Mouse (Mus musculus) granulocyte monocyte progenitor cell, adult 5-6 weeks (primary cell): Measurements from ENCODE around the gene Ppm1m. TPM values are rescaled to one million over a fixed set of nuclear protein-coding genes. Genes with fewer than 3 reads are reported as not detected.
A peak's percentile ranks its signal among the peaks of the same experiment; 100 is the strongest.

ENCODE experiments used
- ATAC-seq: replicated peaks from 2 replicates; pipeline ENCODE4 v1.8.0; 2016; ENCODE audit warnings: mild to moderate bottlenecking, moderate TSS enrichment, inconsistent platforms; ENCODE audit not compliant: poor library complexity, severe bottlenecking
- total RNA-seq, 2 experiments: library from RNA; stranded (forward) in 1 of 2; stranded (reverse) in 1 of 2; fragments of 200-712, 200-1000 nt in 1 of 2; fragments of >200 nt in 1 of 2; fragmentation: Nextera tagmentation in 1 of 2; gene quantifications; 2 replicates each; pipeline ENCODE4 v1.2.3; 2014 to 2017

Gene Ppm1m
- total RNA-seq, 2 experiments from 2014 or later: 23.4 to 34.1 TPM

DNA sequence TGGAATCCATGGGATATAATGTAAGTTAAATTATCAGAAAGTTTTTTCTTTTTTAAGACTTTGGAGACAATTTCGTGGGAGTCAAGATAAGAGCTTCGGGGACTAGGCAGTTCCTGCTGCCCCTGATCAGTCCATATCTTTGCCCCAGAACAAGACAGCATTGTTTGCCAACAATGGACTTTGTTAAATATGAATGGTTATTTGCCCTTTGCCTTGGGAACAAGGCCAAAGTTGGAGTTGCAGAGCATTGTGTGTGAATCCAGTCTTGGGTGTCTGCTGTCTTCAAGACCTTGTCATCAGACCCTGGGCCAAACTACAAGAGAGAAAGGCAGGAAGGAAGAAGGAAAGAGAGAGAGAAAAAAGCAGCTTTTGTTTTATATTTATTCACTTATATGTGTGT, 32.8 kb downstream of the Ppm1m start:
- no peak for ATAC-seq

DNA sequence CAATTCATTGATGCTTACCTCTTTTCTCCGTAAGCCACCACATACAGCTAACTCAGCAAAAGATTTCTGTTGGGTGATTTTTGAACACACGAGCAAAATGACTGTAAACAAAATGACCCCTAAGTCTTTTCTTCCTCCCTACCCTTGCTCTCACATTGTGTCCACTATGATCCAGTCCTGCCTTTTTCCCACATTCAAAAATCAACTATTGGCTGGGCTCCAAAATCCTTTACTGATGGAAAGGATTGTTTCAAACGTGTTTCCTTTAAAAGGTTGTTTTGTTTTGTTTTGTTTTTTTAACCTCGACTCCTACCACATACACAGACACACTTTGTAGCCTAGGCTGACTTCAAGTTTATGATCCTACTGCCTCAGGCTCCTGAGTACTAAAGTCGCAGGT, 39.1 kb downstream of the Ppm1m start:
- ATAC-seq: no peak

DNA sequence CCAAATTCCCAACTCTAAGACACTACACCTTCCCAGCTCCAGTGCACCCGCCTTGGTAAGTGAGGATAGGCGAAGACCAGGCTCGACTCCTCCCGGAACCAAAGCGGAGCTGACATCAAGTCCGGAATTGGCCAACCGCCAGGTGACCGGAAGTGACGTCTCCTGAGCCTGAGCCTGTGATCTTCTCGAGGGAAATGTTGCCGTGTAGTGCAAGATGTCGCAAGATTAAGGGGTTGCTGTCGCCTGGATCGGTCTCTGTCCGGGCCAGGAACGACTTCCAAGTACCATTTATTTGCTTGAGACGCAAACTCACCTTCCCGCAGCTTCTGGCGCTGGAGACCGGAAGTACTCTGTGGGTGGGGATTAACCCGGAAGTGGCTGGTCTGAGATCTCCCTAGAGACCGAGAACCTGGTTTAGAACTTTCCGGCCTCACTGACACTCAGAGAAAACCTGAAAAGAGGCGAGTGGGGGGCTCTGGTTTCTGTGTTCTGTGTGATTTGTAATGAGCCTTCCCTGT, 39.7 kb downstream of the Ppm1m start:
- peak; percentile 77 for ATAC-seq

DNA sequence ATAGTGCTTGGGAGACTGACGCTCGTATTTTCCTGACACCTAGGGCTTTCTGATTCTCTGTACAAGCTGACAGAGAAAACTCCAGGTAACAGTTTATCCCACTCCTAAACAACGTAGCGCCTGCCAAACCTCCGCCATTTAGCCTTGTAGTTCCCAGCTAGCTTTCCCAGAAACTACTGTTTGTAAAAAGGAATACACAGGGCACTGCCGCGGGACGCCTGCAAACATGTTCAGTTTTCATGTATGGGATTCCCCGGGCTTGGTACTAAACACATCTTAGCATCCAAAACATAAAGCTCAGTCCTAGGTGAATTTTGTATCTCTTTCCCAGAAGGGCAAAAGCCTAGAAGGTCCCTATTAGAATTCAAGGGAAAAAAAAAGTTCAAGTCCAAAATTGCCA, 40.3 kb downstream of the Ppm1m start:
- no peak for ATAC-seq

DNA sequence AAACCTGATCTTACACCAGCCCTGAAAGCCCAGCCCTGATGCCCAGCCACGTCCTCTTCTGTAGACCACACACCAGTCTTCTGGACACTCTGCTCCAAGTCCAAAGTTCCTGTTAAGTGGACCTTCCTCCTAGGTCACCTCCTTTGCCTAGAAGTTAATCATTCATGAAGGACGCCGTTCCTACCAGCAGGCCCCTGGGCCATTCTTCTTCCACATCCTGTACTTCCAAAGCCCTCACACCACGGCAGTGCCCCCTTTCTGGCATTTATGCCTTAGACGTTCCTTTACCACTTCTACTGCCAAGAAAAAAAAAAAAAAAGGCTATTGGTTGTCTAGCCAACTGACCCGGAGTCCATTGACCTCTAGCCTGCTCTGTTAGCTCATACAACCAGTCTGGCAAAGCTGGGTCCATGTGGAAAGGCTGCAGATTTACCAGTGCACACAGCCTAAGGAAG, 41.5 kb downstream of the Ppm1m start, which contains the start of gene Glyctk:
Gene Glyctk, minus strand, starts transcription at position 102 of the 455 bp plus-strand sequence.
- no peak for ATAC-seq

DNA sequence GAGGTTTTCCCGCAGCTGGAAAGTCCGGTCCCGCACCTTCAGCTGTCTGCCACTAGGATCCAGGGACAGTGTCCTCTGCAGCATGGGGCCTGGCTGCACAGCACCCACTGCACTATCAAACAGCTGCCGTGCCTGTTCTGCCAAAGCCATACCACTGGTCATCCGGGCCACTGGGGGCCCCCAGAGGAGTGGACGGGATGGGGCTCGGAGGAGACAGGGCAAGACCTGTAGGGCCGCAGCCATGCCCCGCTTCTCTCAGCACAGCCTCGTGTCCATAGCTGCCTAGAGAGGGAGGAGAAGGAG, 42.0 kb downstream of the Ppm1m start:
- no peak for ATAC-seq

DNA sequence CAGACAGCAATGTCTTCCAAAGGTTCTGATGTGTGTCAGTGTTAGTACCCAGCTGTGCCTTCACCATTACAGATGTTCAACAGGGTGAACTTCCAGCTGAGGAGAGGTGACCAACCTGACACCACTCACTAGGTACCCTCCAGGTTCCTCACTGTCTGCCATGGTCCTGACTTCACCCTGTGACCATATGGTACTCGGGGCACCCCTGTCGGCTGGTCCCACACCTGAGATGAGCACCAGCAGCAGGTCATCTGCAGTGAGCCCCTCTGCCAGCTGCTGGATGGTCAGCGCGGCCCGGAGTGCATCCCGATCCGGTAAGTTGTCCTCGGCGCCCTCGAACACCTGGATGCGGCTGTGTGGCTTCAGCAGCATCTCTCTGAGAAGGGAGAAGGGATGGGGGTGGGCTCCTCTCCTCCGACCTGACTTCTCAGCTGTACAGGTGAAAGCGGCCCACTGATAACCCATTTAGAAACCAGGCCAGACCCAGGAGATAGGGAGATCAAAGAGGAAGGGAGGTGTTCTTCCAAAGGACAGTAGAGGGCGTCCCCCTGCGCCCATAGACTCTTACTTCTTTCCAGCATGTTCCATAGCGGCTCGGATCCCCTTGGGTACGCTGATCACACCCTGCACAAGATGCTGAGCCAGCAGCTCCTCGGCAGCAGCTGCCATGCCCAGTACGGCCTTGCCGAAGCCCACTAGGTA, 42.5 kb downstream of the Ppm1m start:
- ATAC-seq: no peak

DNA sequence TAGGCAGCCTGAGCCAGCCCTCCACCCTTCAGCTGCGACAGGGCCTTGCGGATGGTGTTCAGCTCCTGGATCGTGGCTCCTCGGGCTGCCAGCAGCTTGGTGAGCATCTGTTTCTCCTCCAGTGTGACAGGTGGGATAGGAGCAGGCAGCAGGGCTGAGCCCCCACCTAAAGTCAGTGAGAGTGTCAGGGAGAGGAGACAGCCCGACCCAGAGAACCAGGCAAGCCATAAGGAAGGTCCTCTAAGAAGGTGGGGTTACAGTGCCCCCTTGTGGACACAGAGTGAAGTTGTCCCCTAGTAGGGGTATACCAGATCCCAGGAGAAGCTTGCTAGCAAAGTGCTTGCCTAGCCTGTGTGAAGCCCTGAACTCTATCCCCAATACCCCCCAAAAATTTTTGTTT, 43.1 kb downstream of the Ppm1m start:
- peak; percentile 61 for ATAC-seq

DNA sequence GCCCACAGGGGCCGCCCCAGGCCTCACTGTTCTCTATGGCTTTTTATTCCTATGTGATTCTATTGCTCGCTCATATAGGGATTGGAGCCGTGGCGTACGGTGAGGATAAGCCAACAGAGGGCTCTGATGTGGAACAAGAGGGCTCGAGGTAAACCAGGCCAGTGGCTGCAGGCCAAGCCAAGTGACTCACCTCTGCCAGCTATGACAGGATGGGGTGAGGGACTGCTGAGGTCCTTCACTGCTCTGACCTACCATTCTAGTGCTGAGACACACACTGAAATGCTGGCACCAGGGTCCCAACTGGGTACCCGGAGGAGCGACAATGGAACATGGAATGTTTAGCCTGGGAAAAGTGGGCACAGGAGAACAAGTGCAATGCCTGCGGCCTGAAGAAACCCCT, 45.4 kb downstream of the Ppm1m start:
- no peak for ATAC-seq

DNA sequence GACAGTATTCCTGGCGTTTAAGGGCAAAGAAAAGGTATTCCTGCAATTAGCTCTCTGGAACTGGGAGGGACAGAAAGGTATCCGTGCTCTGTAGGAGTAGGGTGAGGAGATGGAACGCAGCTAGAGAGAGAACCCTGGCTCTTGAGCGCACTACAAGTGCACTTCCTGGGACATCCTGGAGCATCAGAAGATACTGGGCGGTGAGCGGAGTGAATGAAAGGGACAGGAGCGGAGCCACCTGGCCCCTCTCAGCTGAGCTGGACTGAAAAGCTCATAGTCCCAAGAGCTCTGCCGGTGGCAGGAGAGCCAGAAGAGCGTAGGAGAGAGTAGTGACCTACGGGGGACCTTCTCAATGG, 50.2 kb downstream of the Ppm1m start:
- no peak for ATAC-seq

DNA sequence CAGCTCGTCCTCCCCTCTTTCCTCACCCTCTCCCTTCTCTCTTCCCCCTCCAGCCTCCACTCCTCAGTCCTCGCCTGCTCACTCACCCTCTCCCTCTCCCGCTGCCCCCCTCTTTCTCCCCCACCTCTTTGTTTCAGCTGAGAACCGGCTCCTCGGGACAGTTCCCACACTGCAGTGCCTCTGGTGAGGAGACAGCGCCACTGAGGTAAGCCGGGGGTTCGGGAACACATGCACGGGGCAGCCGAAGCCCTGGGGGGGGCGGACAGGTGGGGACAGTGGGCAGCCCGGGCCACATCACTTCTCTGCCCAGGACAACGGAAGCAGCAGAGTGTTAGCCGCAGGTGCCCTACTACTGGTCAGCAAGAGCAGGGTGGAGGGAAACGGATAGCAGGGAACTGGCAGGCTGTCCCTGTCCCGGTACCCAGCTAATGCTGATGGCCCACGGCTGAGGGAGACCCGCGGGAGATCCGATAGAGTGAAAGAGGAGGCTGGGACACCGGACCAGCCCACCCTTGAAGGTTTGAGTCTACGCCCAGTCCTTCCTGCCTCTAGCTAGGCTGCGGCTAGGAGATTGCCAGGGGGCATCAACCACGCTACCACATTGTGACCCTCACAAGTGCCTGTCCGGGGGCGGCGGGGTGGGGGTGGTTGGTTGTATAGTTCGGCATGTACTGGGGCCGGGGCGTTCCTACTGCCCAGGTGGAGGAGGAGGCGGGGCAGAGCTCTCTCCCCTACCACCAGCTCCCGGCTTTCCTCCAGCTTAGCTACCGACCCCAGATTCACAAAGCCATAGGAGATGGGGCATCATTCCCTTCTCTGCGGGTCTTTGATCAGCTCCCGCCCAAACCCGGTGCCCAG, 50.8 kb downstream of the Ppm1m start:
- peak; percentile 8 for ATAC-seq

DNA sequence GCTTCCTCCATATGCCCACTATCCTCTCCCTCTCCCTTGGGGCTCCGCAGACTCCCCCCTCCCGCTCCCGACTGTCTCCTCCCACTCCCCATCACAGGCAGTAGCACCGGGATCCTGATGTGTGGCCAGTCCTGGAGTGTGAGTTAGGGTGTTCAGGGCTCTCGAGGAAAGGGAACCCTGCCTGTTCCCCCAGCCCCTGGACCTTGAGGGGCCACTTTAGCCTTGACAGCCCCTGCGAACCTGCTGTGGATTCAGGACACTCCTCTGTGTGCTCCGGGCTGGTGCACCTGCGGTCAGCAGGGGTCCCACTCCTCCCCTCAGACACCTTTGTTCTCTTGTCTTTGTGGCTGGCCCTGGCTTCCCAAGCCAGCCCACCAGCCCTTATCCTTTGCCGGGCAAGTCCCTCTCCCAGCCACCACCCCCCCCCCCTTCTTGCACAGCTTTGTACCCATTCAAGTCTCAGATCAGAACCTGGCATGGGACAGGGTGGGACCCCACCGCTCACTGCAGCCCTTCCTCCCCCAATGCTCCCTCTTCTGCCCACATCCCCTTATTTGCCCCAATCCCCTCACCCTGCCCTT, 51.6 kb downstream of the Ppm1m start:
- ATAC-seq: no peak

DNA sequence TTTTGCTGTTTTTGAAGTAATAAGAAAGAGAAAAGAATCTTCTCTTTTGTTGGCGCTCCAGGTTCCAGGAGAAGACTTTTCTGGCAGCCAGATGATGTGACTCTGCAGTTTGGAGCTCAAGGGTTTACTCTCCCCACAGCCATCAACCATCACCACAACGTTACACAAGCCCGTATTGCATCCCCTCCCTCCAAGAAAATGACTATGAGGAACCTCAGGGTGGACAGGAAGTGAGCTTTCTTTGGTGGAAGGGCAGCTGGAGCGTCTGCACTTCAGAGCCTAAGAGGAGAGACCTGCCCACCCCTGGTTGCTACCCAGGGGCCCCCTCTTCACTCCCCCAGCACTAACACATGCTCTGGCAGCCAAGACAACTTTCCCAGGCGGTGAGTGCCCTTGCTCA, 52.3 kb downstream of the Ppm1m start:
- peak; percentile 89 for ATAC-seq

DNA sequence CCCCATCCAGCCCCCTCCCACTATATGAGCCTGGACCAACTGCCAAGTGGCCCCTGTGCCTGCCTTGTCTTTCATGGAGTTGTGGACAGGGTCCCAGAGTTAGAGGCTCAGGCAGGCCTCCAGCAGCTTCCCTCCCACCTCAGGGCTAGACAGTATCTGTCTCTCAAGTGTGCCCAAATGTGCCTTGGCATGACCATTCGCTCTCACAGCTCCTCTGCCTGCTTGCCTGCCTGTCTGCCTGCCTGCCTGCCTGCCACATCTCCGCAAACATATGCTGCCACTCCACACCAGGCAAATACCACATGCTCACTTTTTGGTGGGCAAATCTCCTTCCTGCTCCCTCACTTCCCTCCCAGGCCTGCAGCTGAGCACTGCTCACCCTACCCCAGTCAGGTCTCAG, 54.0 kb downstream of the Ppm1m start:
- no peak for ATAC-seq

Other genes starting within 250 kb of the Ppm1m start
- gene Col6a5, start 239.1 kb downstream of the Ppm1m start, total RNA-seq (2014; fragmentation: Nextera tagmentation): not detected in 2 replicates
- gene Col6a5, start 239.1 kb downstream of the Ppm1m start, total RNA-seq (2017): not detected in 2 replicates
- gene Col6a4, start 103.0 kb downstream of the Ppm1m start, total RNA-seq (2014; fragmentation: Nextera tagmentation): not detected in 2 replicates
- gene Col6a4, start 103.0 kb downstream of the Ppm1m start, total RNA-seq (2017): not detected in 2 replicates
- gene Glyctk, start 41.6 kb downstream of the Ppm1m start, total RNA-seq (2014; fragmentation: Nextera tagmentation): 0.26 TPM in 1 of 2 replicates, not detected in the other
- gene Glyctk, start 41.6 kb downstream of the Ppm1m start, total RNA-seq (2017): 0.56 and 2.6 TPM in 2 replicates
- 59.4 and 68.2 TPM in 2 replicates for gene Wdr82, start 28.8 kb downstream of the Ppm1m start, total RNA-seq (2014; fragmentation: Nextera tagmentation)
- 68.6 and 86.0 TPM in 2 replicates for gene Wdr82, start 28.8 kb downstream of the Ppm1m start, total RNA-seq (2017)
- gene Twf2, start 3.4 kb upstream of the Ppm1m start, total RNA-seq (2014; fragmentation: Nextera tagmentation): 79.7 and 84.8 TPM in 2 replicates
- gene Twf2, start 3.4 kb upstream of the Ppm1m start, total RNA-seq (2017): 81.4 and 87.5 TPM in 2 replicates
- 1.7 and 2.3 TPM in 2 replicates for gene Tlr9, start 22.9 kb upstream of the Ppm1m start, total RNA-seq (2014; fragmentation: Nextera tagmentation)
- gene Tlr9, start 22.9 kb upstream of the Ppm1m start, total RNA-seq (2017): 0.30 and 0.46 TPM in 2 replicates
- gene Alas1, start 48.9 kb upstream of the Ppm1m start, total RNA-seq (2014; fragmentation: Nextera tagmentation): 613 and 665 TPM in 2 replicates
- 822 and 987 TPM in 2 replicates for gene Alas1, start 48.9 kb upstream of the Ppm1m start, total RNA-seq (2017)
- gene Poc1a, start 81.3 kb upstream of the Ppm1m start, total RNA-seq (2014; fragmentation: Nextera tagmentation): 42.4 and 49.8 TPM in 2 replicates
- gene Poc1a, start 81.3 kb upstream of the Ppm1m start, total RNA-seq (2017): 20.4 and 30.3 TPM in 2 replicates
- gene Dusp7, start 168.9 kb upstream of the Ppm1m start, total RNA-seq (2014; fragmentation: Nextera tagmentation): 44.7 and 46.2 TPM in 2 replicates
- gene Dusp7, start 168.9 kb upstream of the Ppm1m start, total RNA-seq (2017): 13.0 and 14.0 TPM in 2 replicates
- 2,290 and 2,982 TPM in 2 replicates for gene Rpl29, start 229.7 kb upstream of the Ppm1m start, total RNA-seq (2014; fragmentation: Nextera tagmentation)
- gene Rpl29, start 229.7 kb upstream of the Ppm1m start, total RNA-seq (2017): 1,520 and 1,547 TPM in 2 replicates
- 35.0 and 41.7 TPM in 2 replicates for gene Acy1, start 238.6 kb upstream of the Ppm1m start, total RNA-seq (2014; fragmentation: Nextera tagmentation)
- 34.2 and 54.3 TPM in 2 replicates for gene Acy1, start 238.6 kb upstream of the Ppm1m start, total RNA-seq (2017)
- gene Abhd14b, start 247.7 kb upstream of the Ppm1m start, total RNA-seq (2014; fragmentation: Nextera tagmentation): 17.5 and 26.1 TPM in 2 replicates
- 5.7 and 7.2 TPM in 2 replicates for gene Abhd14b, start 247.7 kb upstream of the Ppm1m start, total RNA-seq (2017)
- gene Abhd14a, start 247.9 kb upstream of the Ppm1m start, total RNA-seq (2014; fragmentation: Nextera tagmentation): 50.3 and 57.3 TPM in 2 replicates
- 26.0 and 27.0 TPM in 2 replicates for gene Abhd14a, start 247.9 kb upstream of the Ppm1m start, total RNA-seq (2017)